Mouse (Mus musculus) G1E (cell line): ENCODE measurements around the gene Fbxo28.

Experiments
- CTCF ChIP-seq: IDR thresholded peaks from 2 replicates; pipeline ENCODE4 v1.5.1; 2012; ENCODE audit warnings: low read depth, low read length, inconsistent platforms, mixed read lengths
- POLR2AphosphoS5 ChIP-seq: IDR thresholded peaks from 2 replicates; pipeline ENCODE4 v1.6.1; 2012; ENCODE audit warnings: low read depth, low read length, inconsistent platforms; ENCODE audit not compliant: insufficient replicate concordance

DNA sequence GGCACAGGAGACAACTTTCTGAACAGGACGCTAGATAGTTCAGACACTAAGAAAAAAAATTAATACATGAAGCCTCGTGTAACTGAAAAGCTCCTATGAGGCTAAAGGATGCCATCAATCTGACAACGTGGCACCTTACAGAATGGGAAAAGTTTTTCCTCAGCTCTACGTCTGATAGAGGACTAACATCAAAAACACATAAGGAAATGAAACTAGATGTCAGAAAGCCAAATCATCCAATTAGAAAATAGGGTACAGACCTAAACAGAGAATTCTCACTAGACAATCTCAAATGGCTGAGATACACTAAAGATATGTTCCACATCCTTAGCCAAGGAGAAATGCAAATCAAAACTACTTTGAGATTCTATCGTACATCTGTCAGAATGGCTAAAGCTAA, 32.0 kb downstream of the Fbxo28 start:
- TF ChIP-seq CTCF (no peak), POLR2AphosphoS5 (no peak)
